Mouse (Mus musculus) urinary bladder, postnatal 10 days (tissue): ENCODE results near the gene Fry.

Experiments used
- DNase-seq: peaks from one replicate; pipeline ENCODE4 v3.0.0; 2022; ENCODE audit warnings: low spot score

Gene Fry

GRCm38 (mm10) chr5:150340944-150341343, 222.5 kb downstream of the Fry start:
- no peak for DNase-seq

GRCm38 (mm10) chr5:150342139-150342538, 223.7 kb downstream of the Fry start:
- no peak for DNase-seq

GRCm38 (mm10) chr5:150345946-150346345, 227.5 kb downstream of the Fry start:
- DNase-seq = no peak

GRCm38 (mm10) chr5:150346378-150346777, 227.9 kb downstream of the Fry start:
- DNase-seq = no peak

GRCm38 (mm10) chr5:150347845-150348244, 229.4 kb downstream of the Fry start:
- DNase-seq = no peak

- no peak for DNase-seq
These were observed 229.9 kb downstream of the Fry start for GRCm38 (mm10) chr5:150348302-150348701.

GRCm38 (mm10) chr5:150351191-150351590, 232.7 kb downstream of the Fry start:
- DNase-seq = no peak

GRCm38 (mm10) chr5:150358671-150359070, 240.2 kb downstream of the Fry start:
- DNase-seq = no peak

- no peak for DNase-seq
These were observed 243.8 kb downstream of the Fry start for GRCm38 (mm10) chr5:150362241-150362640.

- DNase-seq = no peak
These were observed 246.2 kb downstream of the Fry start for GRCm38 (mm10) chr5:150364621-150365020.

- no peak for DNase-seq
These were observed 248.6 kb downstream of the Fry start for GRCm38 (mm10) chr5:150367027-150367426.

- DNase-seq = no peak
These were observed 251.8 kb downstream of the Fry start for GRCm38 (mm10) chr5:150370291-150370690.

- DNase-seq = no peak
These were observed 252.4 kb downstream of the Fry start for GRCm38 (mm10) chr5:150370895-150371294.

GRCm38 (mm10) chr5:150372956-150373355, 254.5 kb downstream of the Fry start:
- DNase-seq = no peak

- DNase-seq = no peak
These were observed 256.5 kb downstream of the Fry start for GRCm38 (mm10) chr5:150374778-150375559.

- no peak for DNase-seq
These were observed 260.1 kb downstream of the Fry start for GRCm38 (mm10) chr5:150378586-150378985.

- DNase-seq = no peak
These were observed 262.3 kb downstream of the Fry start for GRCm38 (mm10) chr5:150380767-150381166.

GRCm38 (mm10) chr5:150382411-150382810, 264.0 kb downstream of the Fry start:
- DNase-seq = no peak

- no peak for DNase-seq
These were observed 266.1 kb downstream of the Fry start for GRCm38 (mm10) chr5:150384272-150385215.

- no peak for DNase-seq
These were observed 266.8 kb downstream of the Fry start for GRCm38 (mm10) chr5:150385224-150385623.

GRCm38 (mm10) chr5:150388623-150389022, 270.2 kb downstream of the Fry start:
- DNase-seq = no peak

GRCm38 (mm10) chr5:150389589-150390377, 271.3 kb downstream of the Fry start:
- DNase-seq = no peak
